Mouse (Mus musculus) megakaryocyte-erythroid progenitor cell, adult 5-6 weeks (primary cell): ENCODE data around the gene Eno3. TPM values are rescaled to one million over a fixed set of nuclear protein-coding genes. Genes with fewer than 3 reads are reported as not detected.

Experiments used
- ATAC-seq: replicated peaks from 2 replicates; pipeline ENCODE4 v1.8.0; 2016; ENCODE audit warnings: mild to moderate bottlenecking, inconsistent platforms; ENCODE audit not compliant: severe bottlenecking, poor library complexity, low FRiP score, low TSS enrichment
- total RNA-seq, 2 experiments: library from RNA; stranded (forward) in 1 of 2; stranded (reverse) in 1 of 2; fragments of 200-1000, 215-1000 nt in 1 of 2; fragments of >200 nt in 1 of 2; fragmentation: Nextera tagmentation in 1 of 2; gene quantifications; 2 replicates each; pipeline ENCODE4 v1.2.3; 2014 to 2017

Gene Eno3
- total RNA-seq, 2 experiments from 2014 or later: 16.5 to 33.7 TPM

- ATAC-seq: no peak
Measured at GRCm38 (mm10) chr11:70674014-70674413, 17.0 kb downstream of the Eno3 start.

- no peak for ATAC-seq
Measured at GRCm38 (mm10) chr11:70674501-70674900, 17.5 kb downstream of the Eno3 start.

- no peak for ATAC-seq
Measured at GRCm38 (mm10) chr11:70678092-70678491, 21.1 kb downstream of the Eno3 start.

GRCm38 (mm10) chr11:70678576-70678975 is 21.6 kb downstream of the Eno3 start:
- no peak for ATAC-seq

- ATAC-seq: no peak
Measured at GRCm38 (mm10) chr11:70679361-70679760, 22.4 kb downstream of the Eno3 start.

- no peak for ATAC-seq
Measured at GRCm38 (mm10) chr11:70679894-70680293, 22.9 kb downstream of the Eno3 start.

- no peak for ATAC-seq
Measured at GRCm38 (mm10) chr11:70681170-70681569, 24.2 kb downstream of the Eno3 start.

GRCm38 (mm10) chr11:70681897-70682581 is 25.0 kb downstream of the Eno3 start:
- 0 out of 2 replicates have a peak, but pooled peaks have one; percentile 24 for ATAC-seq

- no peak for ATAC-seq
Measured at GRCm38 (mm10) chr11:70683640-70684039, 26.6 kb downstream of the Eno3 start.

- peak; percentile 28; the same call in 1 of the 2 replicates for ATAC-seq
Measured at GRCm38 (mm10) chr11:70686901-70687566, 30.0 kb downstream of the Eno3 start.

GRCm38 (mm10) chr11:70687601-70688199 is 30.7 kb downstream of the Eno3 start, which contains the start of gene Camta2:
TSS of gene Camta2 (minus strand) at chr11:70688105.
- peak; percentile 82 for ATAC-seq

GRCm38 (mm10) chr11:70688372-70688771 is 31.4 kb downstream of the Eno3 start:
- no peak for ATAC-seq

- ATAC-seq: no peak
Measured at GRCm38 (mm10) chr11:70689578-70689977, 32.6 kb downstream of the Eno3 start.

- no peak for ATAC-seq
Measured at GRCm38 (mm10) chr11:70693504-70693903, 36.5 kb downstream of the Eno3 start.

- no peak for ATAC-seq
Measured at GRCm38 (mm10) chr11:70697376-70697775, 40.4 kb downstream of the Eno3 start.

- no peak for ATAC-seq
Measured at GRCm38 (mm10) chr11:70699051-70699450, 42.0 kb downstream of the Eno3 start.

- ATAC-seq: peak; percentile 98
Measured at GRCm38 (mm10) chr11:70699722-70700556, 42.9 kb downstream of the Eno3 start, which contains the start of the genes Inca1 and Kif1c. TSS of gene Inca1 (minus strand) at chr11:70700155. TSS of gene Kif1c (plus strand) at chr11:70700548.

- ATAC-seq: peak; percentile 40
Measured at GRCm38 (mm10) chr11:70700613-70701012, 43.6 kb downstream of the Eno3 start.

- ATAC-seq: no peak
Measured at GRCm38 (mm10) chr11:70701221-70701955, 44.4 kb downstream of the Eno3 start.
